Mouse (Mus musculus): ENCODE results near the gene Gm21637. TPM values are rescaled to one million over a fixed set of nuclear protein-coding genes. Genes with fewer than 3 reads are reported as not detected.
"Not testable (repeated sequence)": the region's sequence is repeated elsewhere in the genome, so short reads cannot be mapped to it uniquely, and the experiment has no call there.

The Gm21637 gene
- not detected in 2 replicates for polyA plus RNA-seq (2015; fragmentation: Nextera tagmentation; extraction: Ambion mirVana)

- H3K4me2 ChIP-seq (ENCODE audit: low read depth, low read length); H3K4me3 ChIP-seq (ENCODE audit: low read depth, low read length); H3K4me1 ChIP-seq (ENCODE audit: insufficient read depth); H3K27ac ChIP-seq (ENCODE audit: low read depth); H3K9ac ChIP-seq (replicated peaks); H3K9me3 ChIP-seq (ENCODE audit: low read length); H3K27me3 ChIP-seq (ENCODE audit: insufficient read depth, low read length); DNase-seq; ATAC-seq; H3K36me3 ChIP-seq (replicated peaks; ENCODE audit: insufficient read depth, low read length): not testable (repeated sequence)
- no CpG with 5 or more reads among the region's 1 CpGs for WGBS (ENCODE audit: insufficient replicate concordance)
Measured at GRCm38 (mm10) chrX:31961744-31962143, at the start of gene Gm21637. Gm21637 (plus strand) TSS chrX:31962044.

Other genes with a start within 250 kb of the Gm21637 start
- not detected in 2 replicates for gene Btbd35f25, start 244.9 kb upstream of the Gm21637 start, polyA plus RNA-seq (2015; fragmentation: Nextera tagmentation; extraction: Ambion mirVana)
- gene Btbd35f22, start 85.8 kb downstream of the Gm21637 start, polyA plus RNA-seq (2015; fragmentation: Nextera tagmentation; extraction: Ambion mirVana) = not detected in 2 replicates